Mouse (Mus musculus) myocyte (in vitro differentiated cells): Measurements from ENCODE around the gene Drd4.

Experiments used
- POLR2A ChIP-seq: IDR thresholded peaks from one replicate; pipeline ENCODE4 v1.6.1; 2011; ENCODE audit warnings: low read depth, mild to moderate bottlenecking, control low read depth, moderate library complexity; ENCODE audit not compliant: insufficient read length
- POLR2AphosphoS2 ChIP-seq: IDR thresholded peaks from one replicate; pipeline ENCODE4 v1.6.1; 2011; ENCODE audit warnings: low read depth, control low read depth; ENCODE audit not compliant: insufficient read length
- USF1 ChIP-seq: IDR thresholded peaks from one replicate; pipeline ENCODE4 v1.6.1; 2011; ENCODE audit warnings: low read depth, mild to moderate bottlenecking, control low read depth, moderate library complexity

GRCm38 (mm10) chr7:141293852-141294471 is 2.2 kb downstream of the Drd4 start:
- TF ChIP-seq USF1 (no peak), POLR2A (no peak), POLR2AphosphoS2 (no peak)
